Mouse (Mus musculus) intestine, embryonic 15.5 days (tissue): ENCODE results near the gene Mecom. TPM values are rescaled to one million over a fixed set of nuclear protein-coding genes. Genes with fewer than 3 reads are reported as not detected.

ENCODE experiments used
- ATAC-seq: fragments of 200-750 bp; cut with Nextera tagmentation; 2 replicates; pipeline ENCODE4 v1.8.0; 2017; ENCODE audit warnings: moderate TSS enrichment, moderate library complexity
- H3K27ac ChIP-seq: fragments of 300-500 bp; sonication (generic); 2 replicates; pipeline ENCODE4 v1.5.1; 2015; ENCODE audit warnings: mild to moderate bottlenecking, inconsistent platforms
- H3K27me3 ChIP-seq: fragments of 300-500 bp; sonication (generic); replicated peaks from 2 replicates; pipeline ENCODE4 v1.6.1; 2015; ENCODE audit warnings: inconsistent platforms
- H3K36me3 ChIP-seq: fragments of 300-500 bp; sonication (generic); 2 replicates; pipeline ENCODE4 v1.6.1; 2015; ENCODE audit warnings: inconsistent platforms
- H3K4me1 ChIP-seq: fragments of 300-500 bp; sonication (generic); replicated peaks from 2 replicates; pipeline ENCODE4 v1.6.1; 2015; ENCODE audit warnings: inconsistent platforms
- H3K4me2 ChIP-seq: fragments of 300-500 bp; sonication (generic); replicated peaks from 2 replicates; pipeline ENCODE4 v1.6.1; 2015; ENCODE audit warnings: mild to moderate bottlenecking, inconsistent platforms
- H3K4me3 ChIP-seq: fragments of 300-500 bp; sonication (generic); replicated peaks from 2 replicates; pipeline ENCODE4 v1.5.1; 2015; ENCODE audit warnings: inconsistent platforms
- H3K9ac ChIP-seq: fragments of 300-500 bp; sonication (generic); 2 replicates; pipeline ENCODE4 v1.6.1; 2015; ENCODE audit warnings: inconsistent platforms
- H3K9me3 ChIP-seq: fragments of 300-500 bp; sonication (generic); 2 replicates; pipeline ENCODE4 v1.6.1; 2016; ENCODE audit warnings: inconsistent platforms
- WGBS: fragments of 180-500 bp; shearing (Covaris S2); methylation state at CpG from one replicate; pipeline ENCODE4 v1.1.7; 2015; 5-methylcytosine and 5-hydroxymethylcytosine counted together
- polyA plus RNA-seq: library from polyadenylated mRNA; unstranded; fragments of >200 nt; fragmentation: Nextera tagmentation; extraction: Ambion mirVana; gene quantifications from 2 replicates; pipeline ENCODE4 v1.2.1, GENCODE M21; 2015

Gene Mecom
- polyA plus RNA-seq, 1 experiment from 2014 or later, result 11.6 TPM

DNA sequence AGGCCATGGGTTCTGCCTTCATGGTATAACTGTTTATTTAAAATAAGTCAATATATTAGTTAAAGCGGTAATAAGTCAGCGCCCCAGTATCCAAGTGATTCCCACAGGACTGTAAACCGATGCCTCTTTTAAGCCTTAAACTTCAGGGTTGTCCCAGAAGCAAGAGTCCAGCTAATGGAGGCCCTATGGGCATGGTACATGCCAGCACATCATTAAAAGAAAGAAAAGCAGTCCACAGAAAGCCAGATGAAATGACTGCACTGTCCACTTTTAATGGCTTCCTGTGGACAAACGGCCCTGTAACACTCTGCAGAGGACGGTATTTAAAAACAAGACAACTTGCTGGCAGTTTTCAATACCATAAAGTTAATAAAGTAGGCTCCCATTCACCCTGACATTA is 531.0 kb downstream of the Mecom start:
- H3K9ac ChIP-seq, result no peak overlapping the region
- H3K4me3 ChIP-seq, result no peak overlapping the region
- no peak for ATAC-seq
- peaks cover 9% of the 10 kb centered on the region; the same call in 1 of the 2 replicates for H3K4me1 ChIP-seq
- no peak overlapping the region for H3K4me2 ChIP-seq
- H3K36me3 ChIP-seq, result no peaks in the 10 kb centered on the region
- H3K27ac ChIP-seq, result no peak overlapping the region
- H3K9me3 ChIP-seq, result no peaks in the 10 kb centered on the region
- peaks cover 17% of the 10 kb centered on the region for H3K27me3 ChIP-seq
- 59% methylated on average over 5 of the region's 5 CpGs for WGBS

DNA sequence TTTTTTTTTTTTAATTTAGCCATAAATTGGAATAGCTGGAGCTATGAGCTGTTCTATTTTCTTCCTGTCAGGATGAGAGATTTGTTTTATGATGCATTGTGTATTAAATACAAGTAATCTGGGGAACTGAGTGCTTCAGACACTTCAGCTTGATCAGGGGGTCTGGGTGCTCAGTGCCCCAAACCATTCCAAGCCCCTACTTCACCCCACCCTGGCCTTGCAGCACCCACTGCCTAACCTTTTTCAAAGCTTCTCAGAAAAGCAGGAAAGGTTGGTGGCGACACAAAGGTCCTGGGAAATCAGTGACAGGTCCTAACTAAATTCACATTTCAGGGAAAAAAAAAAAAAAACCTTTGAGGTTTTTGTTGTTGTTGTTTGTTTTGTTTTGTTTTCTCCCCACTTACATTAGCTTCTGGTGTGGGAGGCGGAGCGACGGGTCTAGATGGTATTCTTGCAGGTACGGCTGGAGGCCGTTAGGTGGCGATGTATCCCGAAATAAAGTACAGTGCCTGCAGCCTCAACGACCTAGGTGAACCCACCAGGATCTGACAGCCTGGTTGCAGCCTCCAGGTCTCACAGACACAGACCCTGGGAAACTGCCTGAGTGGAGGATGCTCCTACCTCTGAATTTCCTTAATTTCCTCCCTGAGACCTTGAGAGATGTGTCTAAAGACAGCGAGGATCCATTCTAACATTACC is 532.7 kb downstream of the Mecom start:
- no peak overlapping the region for H3K9ac ChIP-seq
- no peaks in the 10 kb centered on the region for H3K36me3 ChIP-seq
- H3K27me3 ChIP-seq, result peaks cover 26% of the 10 kb centered on the region
- H3K9me3 ChIP-seq, result no peaks in the 10 kb centered on the region
- no peak overlapping the region for H3K4me2 ChIP-seq
- peak; percentile 59; the same call in 1 of the 2 replicates for ATAC-seq
- H3K4me1 ChIP-seq, result peaks cover 9% of the 10 kb centered on the region; the same call in 1 of the 2 replicates
- no peak overlapping the region for H3K27ac ChIP-seq
- 10% methylated on average over 10 of the region's 10 CpGs for WGBS
- H3K4me3 ChIP-seq, result no peak overlapping the region

DNA sequence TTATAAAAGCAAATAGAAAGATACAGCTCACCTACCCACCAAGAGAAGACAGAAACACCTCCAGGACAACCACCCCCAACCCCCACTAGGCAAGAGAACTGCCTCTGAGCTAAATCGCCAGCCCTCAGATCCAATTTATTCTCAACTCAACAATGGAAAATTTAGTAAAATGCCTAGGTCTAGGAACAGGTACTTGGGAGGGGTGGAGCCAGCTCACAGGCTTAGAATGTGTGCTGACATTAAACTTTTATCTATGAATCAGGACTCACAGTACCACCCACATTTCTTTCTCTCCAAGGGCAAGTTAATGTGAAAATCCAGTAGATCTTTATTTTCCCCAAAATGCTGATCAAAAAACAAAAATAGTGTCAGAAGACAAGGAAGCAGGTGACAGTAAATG is 533.5 kb downstream of the Mecom start:
- 59% methylated on average over 1 of the region's 1 CpGs for WGBS
- H3K4me1 ChIP-seq, result peaks cover 9% of the 10 kb centered on the region; the same call in 1 of the 2 replicates
- no peak overlapping the region for H3K9ac ChIP-seq
- no peaks in the 10 kb centered on the region for H3K36me3 ChIP-seq
- H3K27me3 ChIP-seq, result peaks cover 24% of the 10 kb centered on the region
- ATAC-seq, result no peak
- no peaks in the 10 kb centered on the region for H3K9me3 ChIP-seq
- H3K27ac ChIP-seq, result no peak overlapping the region
- H3K4me2 ChIP-seq, result no peak overlapping the region
- H3K4me3 ChIP-seq, result no peak overlapping the region

DNA sequence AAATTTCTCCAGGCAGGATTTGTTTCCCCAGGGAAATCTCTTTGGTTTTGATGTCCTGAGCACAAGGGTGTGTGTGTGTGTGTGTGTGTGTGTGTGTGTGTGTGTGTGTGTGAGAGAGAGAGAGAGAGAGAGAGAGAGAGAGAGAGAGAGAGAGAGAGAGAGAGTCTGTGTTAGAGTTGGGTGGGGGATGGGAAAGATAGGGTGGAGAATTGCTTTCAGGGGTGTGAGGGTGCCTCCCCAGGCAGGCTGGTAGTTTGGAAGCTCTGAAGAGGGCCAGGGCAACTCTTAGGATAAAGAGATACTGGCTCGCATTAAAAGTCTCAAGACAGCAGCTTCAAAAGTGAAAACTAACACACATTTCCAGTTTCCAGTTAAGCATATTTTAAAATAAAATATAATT is 534.4 kb downstream of the Mecom start:
- H3K9ac ChIP-seq, result no peak overlapping the region

DNA sequence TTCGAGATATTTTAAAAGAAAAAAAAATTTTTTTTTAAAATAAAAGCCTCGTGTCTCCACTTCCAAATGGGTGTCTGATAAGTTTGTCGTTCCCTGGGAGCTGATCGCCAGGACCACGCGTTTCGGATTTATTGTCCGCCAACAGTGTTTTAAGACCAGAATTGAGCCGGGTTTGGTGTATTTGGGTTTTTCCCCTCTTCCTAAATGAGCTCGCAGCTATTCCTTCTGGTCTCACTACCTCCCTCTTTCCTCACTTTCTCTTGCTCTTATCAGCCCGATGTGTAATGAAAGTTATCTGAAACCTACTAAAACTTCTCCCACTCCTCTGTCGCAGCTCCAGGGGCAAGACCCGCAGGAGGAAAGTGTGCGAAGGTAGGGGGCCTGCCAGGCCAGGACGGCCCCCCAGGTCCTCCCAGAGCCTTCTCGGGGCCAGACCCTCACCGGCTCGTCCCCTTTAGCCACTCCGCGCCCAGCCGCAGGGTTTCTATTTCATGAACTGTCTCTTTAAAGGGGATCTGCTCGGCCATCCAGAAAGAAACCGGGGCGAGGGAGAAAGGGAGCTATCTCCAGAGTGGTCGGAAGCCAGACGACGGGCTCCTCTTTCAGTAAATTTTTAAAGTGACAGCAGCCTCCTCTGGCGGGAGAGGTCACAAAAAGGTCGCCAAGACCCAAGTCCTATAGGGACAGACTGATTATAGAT is 535.0 kb downstream of the Mecom start:
- H3K4me2 ChIP-seq, result peak overlapping the region; percentile 82
- H3K9ac ChIP-seq, result peak overlapping the region; percentile 38
- ATAC-seq, result peak; percentile 56
- WGBS, result under 1% methylated on average over 29 of the region's 29 CpGs
- H3K27ac ChIP-seq, result no peak overlapping the region
- H3K9me3 ChIP-seq, result no peaks in the 10 kb centered on the region
- peak overlapping the region; percentile 42 for H3K4me3 ChIP-seq
- H3K4me1 ChIP-seq, result peaks cover 9% of the 10 kb centered on the region; the same call in 1 of the 2 replicates
- H3K36me3 ChIP-seq, result no peaks in the 10 kb centered on the region
- peaks cover 21% of the 10 kb centered on the region for H3K27me3 ChIP-seq

More for the DNA sequence above, 534.4 kb downstream of the Mecom start:
- no peaks in the 10 kb centered on the region for H3K9me3 ChIP-seq
- WGBS, result 28% methylated on average over 1 of the region's 1 CpGs
- no peaks in the 10 kb centered on the region for H3K36me3 ChIP-seq
- peak overlapping the region; percentile 42 for H3K4me3 ChIP-seq
- H3K4me1 ChIP-seq, result peaks cover 9% of the 10 kb centered on the region; the same call in 1 of the 2 replicates
- H3K27me3 ChIP-seq, result peaks cover 21% of the 10 kb centered on the region
- H3K4me2 ChIP-seq, result peak overlapping the region; percentile 82
- no peak overlapping the region for H3K27ac ChIP-seq
- ATAC-seq, result no peak

DNA sequence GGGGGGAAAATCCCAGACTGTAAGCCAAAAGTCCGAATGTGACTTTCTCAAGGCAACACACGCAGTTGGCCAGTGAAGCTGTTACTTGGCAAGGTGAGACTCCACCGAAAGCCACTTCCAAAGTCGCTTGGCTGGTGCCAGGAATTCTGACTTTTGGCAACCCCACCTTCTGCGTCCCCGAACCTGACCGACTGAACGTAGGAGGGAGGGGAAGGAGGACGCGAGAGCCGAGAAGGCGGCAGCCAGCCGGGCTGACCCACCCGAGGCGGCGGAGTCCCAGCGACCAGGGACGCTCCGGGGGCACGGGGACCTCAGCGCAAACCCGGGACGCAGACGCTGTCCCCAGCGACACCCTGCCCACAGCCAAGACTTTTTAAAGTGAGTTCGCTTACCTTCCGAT is 535.7 kb downstream of the Mecom start:
- Histone ChIP-seq H3K4me1 (peaks cover 9% of the 10 kb centered on the region; the same call in 1 of the 2 replicates), H3K4me2 (peak overlapping the region; percentile 82), H3K9me3 (no peaks in the 10 kb centered on the region), H3K4me3 (peak overlapping the region; percentile 42), H3K36me3 (no peaks in the 10 kb centered on the region), H3K27ac (no peak overlapping the region), H3K27me3 (peaks cover 18% of the 10 kb centered on the region), H3K9ac (peak overlapping the region; percentile 37; the same call in 1 of the 2 replicates)
- 1% methylated on average over 27 of the region's 27 CpGs for WGBS
- 0 out of 2 replicates have a peak, but pooled peaks have one; percentile 34 for ATAC-seq

DNA sequence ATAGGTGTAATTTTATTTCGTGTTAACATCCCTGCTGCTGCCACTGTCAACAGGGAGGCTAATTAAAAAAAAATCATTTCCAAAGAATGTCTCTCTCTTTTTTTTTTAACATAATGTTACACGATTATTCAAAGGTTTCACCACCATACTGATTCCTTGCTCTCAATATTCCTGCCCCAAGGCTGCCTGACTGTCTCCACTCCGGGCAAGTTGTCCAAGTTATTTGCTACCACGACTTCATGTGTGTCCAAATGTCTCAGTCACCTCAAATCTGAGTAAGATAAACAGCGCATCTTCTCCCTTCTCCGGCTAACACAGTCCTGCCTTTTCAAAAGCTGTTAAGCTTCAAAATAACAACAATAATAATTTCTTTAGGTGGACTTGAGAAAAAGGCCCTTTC is 536.1 kb downstream of the Mecom start:
- Histone ChIP-seq H3K4me3 (peak overlapping the region; percentile 42; the same call in 1 of the 2 replicates), H3K27me3 (peaks cover 16% of the 10 kb centered on the region), H3K36me3 (no peaks in the 10 kb centered on the region), H3K9ac (no peak overlapping the region), H3K4me2 (peak overlapping the region; percentile 82; the same call in 1 of the 2 replicates), H3K27ac (no peak overlapping the region), H3K9me3 (no peaks in the 10 kb centered on the region), H3K4me1 (peaks cover 9% of the 10 kb centered on the region; the same call in 1 of the 2 replicates)
- ATAC-seq, result no peak
- 24% methylated on average over 6 of the region's 6 CpGs for WGBS

DNA sequence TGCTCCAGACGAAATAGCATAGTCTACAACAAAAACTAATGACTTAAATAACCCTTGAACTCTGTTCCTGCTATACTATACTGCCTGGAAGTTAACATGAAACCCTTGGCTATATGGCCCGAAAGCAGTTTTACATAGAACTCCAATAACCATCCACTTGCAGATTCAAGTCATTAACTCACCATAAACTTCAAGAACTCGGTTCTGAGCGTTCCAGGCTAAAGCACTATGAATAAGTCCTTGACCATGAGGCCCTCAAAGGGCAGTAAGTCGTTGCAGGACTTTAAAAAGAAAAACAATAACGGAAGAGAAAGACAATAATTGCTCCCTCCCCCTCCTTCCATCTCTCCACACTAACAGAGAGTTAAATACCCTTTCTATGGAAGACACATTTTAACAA is 536.9 kb downstream of the Mecom start:
- H3K27me3 ChIP-seq, result peaks cover 13% of the 10 kb centered on the region
- no peaks in the 10 kb centered on the region for H3K36me3 ChIP-seq
- no peaks in the 10 kb centered on the region for H3K9me3 ChIP-seq
- H3K9ac ChIP-seq, result no peak overlapping the region
- no peak overlapping the region for H3K4me2 ChIP-seq
- 44% methylated on average over 6 of the region's 6 CpGs for WGBS
- H3K27ac ChIP-seq, result no peak overlapping the region
- no peak overlapping the region for H3K4me3 ChIP-seq
- no peak for ATAC-seq
- H3K4me1 ChIP-seq, result peaks cover 9% of the 10 kb centered on the region; the same call in 1 of the 2 replicates

DNA sequence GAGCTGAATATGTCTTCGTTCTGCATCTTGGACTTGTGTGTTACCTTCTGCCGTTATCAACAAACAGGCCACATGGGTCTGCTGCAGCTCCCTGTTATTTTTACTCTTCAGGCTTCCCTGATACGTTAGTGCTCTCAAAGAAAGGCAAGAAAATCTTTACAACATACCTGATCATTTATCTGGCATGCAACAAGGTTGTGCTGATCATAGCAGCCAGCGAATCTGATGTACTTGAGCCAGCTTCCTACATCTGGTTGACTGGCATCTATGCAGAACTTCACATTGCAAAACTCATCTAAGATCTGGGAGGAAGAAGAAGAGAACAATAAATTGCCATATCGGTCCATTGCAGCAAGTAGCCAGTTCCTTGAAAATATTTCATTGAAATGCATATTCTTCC is 538.2 kb downstream of the Mecom start:
- Histone ChIP-seq H3K4me2 (no peak overlapping the region), H3K9me3 (no peaks in the 10 kb centered on the region), H3K36me3 (no peaks in the 10 kb centered on the region), H3K4me1 (peaks cover 9% of the 10 kb centered on the region; the same call in 1 of the 2 replicates), H3K27ac (no peak overlapping the region), H3K9ac (no peak overlapping the region), H3K4me3 (no peak overlapping the region), H3K27me3 (peaks cover 13% of the 10 kb centered on the region)
- 77% methylated on average over 5 of the region's 5 CpGs for WGBS
- ATAC-seq, result no peak

DNA sequence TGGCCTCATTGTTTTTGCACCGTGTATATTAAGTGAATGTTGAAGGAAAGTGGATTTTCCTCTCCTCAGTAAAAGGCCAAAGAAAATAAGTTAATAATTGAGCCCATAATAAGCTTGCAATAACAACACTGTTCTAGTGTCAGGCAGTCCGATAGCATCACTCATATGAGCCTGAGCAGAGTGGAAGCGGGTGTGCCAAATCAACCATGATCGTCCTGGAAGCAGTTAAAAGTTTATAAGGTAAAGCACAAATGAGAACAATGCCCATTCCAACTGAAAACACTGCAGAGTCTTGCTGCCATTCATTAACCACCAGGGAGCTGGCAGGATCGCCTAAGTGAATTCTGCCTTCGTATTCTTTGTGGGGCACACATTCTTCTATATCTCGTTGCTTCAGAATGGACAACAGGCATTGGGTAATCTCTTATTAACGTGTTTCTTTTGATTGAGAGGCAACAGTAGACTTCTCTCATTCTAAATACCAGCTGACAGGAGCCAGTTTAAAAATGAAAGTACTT is 542.9 kb downstream of the Mecom start:
- Histone ChIP-seq H3K27ac (no peak overlapping the region), H3K36me3 (no peaks in the 10 kb centered on the region), H3K4me3 (no peak overlapping the region), H3K27me3 (no peaks in the 10 kb centered on the region), H3K4me1 (no peaks in the 10 kb centered on the region), H3K9ac (no peak overlapping the region), H3K9me3 (no peaks in the 10 kb centered on the region), H3K4me2 (no peak overlapping the region)
- 59% methylated on average over 8 of the region's 8 CpGs for WGBS
- ATAC-seq, result no peak

DNA sequence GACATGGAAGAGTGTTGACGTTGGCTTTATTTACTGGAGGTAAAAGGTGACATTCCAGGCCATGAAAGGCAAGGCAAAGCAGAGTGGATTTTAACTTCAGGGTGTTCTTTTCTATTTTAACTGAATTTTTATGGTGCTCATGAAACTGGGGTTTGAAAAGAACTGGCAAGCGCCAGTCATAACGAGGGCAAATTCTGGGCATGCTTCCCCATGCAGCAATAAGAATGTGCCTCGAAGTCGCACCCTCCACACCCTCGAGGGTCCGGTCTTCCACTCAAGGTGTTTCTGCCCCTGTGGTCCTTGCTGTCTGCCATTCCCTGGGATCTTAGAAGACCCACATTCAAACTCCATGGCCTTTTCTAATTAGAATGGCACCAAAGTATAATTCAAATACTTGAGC is 547.5 kb downstream of the Mecom start:
- H3K4me3 ChIP-seq, result no peak overlapping the region
- no peak overlapping the region for H3K4me2 ChIP-seq
- H3K36me3 ChIP-seq, result no peaks in the 10 kb centered on the region
- H3K27ac ChIP-seq, result no peak overlapping the region
- no peaks in the 10 kb centered on the region for H3K4me1 ChIP-seq
- no peaks in the 10 kb centered on the region for H3K27me3 ChIP-seq
- H3K9me3 ChIP-seq, result no peaks in the 10 kb centered on the region
- ATAC-seq, result no peak
- 77% methylated on average over 7 of the region's 7 CpGs for WGBS
- H3K9ac ChIP-seq, result no peak overlapping the region

DNA sequence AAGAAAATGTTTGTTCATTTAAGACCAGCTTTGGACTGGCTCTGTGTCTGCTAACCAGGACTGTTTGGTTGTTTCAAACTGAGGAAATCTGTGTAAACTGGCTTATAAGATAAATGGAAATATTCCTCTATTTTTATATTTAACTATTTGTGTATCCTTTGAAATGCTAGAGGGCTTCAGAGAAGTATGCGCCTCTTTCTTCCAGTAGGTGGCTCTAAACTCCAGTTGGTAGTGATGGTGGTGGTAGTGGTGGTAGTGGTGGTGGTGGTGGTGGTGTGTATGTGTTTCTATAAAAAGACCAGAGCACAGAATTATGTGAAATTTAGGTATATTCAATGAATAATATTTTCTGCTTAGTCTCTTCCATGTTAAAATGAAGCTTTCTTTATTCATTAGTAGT is 548.8 kb downstream of the Mecom start:
- no peak for ATAC-seq
- 47% methylated on average over 1 of the region's 1 CpGs for WGBS
- Histone ChIP-seq H3K4me1 (no peaks in the 10 kb centered on the region), H3K4me3 (no peak overlapping the region), H3K9me3 (no peaks in the 10 kb centered on the region), H3K27me3 (no peaks in the 10 kb centered on the region), H3K36me3 (no peaks in the 10 kb centered on the region), H3K9ac (no peak overlapping the region), H3K27ac (no peak overlapping the region), H3K4me2 (no peak overlapping the region)
